Mouse (Mus musculus): Measurements from ENCODE around the gene Gli1.

DNA sequence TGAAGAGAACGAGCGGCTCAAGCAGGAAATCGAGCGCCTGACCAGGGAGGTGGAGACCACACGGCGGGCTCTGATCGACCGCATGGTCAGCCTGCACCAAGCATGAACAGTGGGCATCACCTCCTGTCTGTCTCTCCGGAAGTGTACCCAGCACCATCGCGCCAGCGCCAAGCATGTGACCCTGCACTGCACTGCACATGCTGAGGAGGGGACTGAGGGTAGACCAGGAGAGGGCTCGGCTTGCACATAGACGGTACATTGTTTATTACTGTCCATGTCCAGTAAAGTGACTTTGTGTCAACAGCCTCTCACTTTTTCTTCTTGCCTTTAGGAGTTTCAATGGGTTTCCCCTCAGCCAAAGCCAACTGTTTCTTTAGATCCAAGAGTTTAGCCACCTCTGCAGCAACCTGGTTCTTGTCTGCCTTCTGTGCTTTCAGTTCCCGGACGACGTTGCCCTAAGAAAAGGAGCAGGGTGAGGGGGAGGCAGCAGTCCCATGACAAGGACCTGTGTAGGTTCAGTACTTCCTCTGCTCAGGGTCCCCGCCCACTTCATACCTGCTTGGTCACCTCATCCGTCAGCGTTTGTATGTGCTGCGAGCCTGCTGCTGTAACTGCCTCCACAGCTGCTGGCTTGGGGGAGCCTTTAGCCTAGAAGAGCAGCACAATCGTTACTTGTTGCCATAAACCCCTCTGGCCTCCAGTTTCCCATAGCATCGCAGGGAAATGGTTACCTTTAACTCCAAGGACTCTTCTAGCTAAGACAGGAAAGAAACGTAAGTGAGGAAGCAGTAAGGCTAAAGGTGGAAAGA is 45.6 kb downstream of the Gli1 start:
- TF ChIP-seq CTCF (IDR thresholded peaks at IDR 0.05; ENCODE audit: low read depth, low read length) (no peak), POLR2A (IDR thresholded peaks at IDR 0.05; ENCODE audit: insufficient read depth, low read length) (no peak), EP300 (IDR thresholded peaks at IDR 0.05; ENCODE audit: insufficient read depth, low read depth, low read length) (no peak)
